Mouse (Mus musculus): ENCODE data around the gene Ptpn12. TPM values are rescaled to one million over a fixed set of nuclear protein-coding genes. Genes with fewer than 3 reads are reported as not detected.
"Not testable (repeated sequence)": the region's sequence is repeated elsewhere in the genome, so short reads cannot be mapped to it uniquely, and the experiment has no call there.

Gene Ptpn12
- polyA plus RNA-seq, 1 experiment from 2014 or later = 18.6 TPM

- no peaks in the 10 kb centered on the region for H3K27me3 ChIP-seq (replicated peaks; ENCODE audit: control insufficient read depth, insufficient read depth, low read length)
- H3K4me3 ChIP-seq (ENCODE audit: low read length) = peak overlapping the region; percentile 88
- WGBS = under 1% methylated on average over 41 of the region's 88 CpGs
- peak overlapping the region; percentile 99 for H3K27ac ChIP-seq (ENCODE audit: low read depth, low read length)
- no peaks in the 10 kb centered on the region for H3K9me3 ChIP-seq (ENCODE audit: control insufficient read depth, low read length)
- peaks cover 14% of the 10 kb centered on the region for H3K4me1 ChIP-seq (ENCODE audit: control insufficient read depth, insufficient read depth, low read depth, low read length)
- peak overlapping the region; percentile 95 for H3K9ac ChIP-seq (ENCODE audit: low read depth, low read length)
- no peaks in the 10 kb centered on the region for H3K36me3 ChIP-seq (ENCODE audit: control insufficient read depth, insufficient read depth, low read length)
- peak; percentile 77 for ATAC-seq
- peak overlapping the region; percentile 69 for H3K4me2 ChIP-seq (ENCODE audit: low read length)
Measured at GRCm38 (mm10) chr5:20950855-20951650, 104.7 kb downstream of the Ptpn12 start.

- Histone ChIP-seq H3K4me1 (ENCODE audit: control insufficient read depth, insufficient read depth, low read depth, low read length) (peaks cover 14% of the 10 kb centered on the region), H3K4me2 (ENCODE audit: low read length) (peak overlapping the region; percentile 69), H3K9me3 (ENCODE audit: control insufficient read depth, low read length) (no peaks in the 10 kb centered on the region), H3K27ac (ENCODE audit: low read depth, low read length) (peak overlapping the region; percentile 99), H3K27me3 (replicated peaks; ENCODE audit: control insufficient read depth, insufficient read depth, low read length) (no peaks in the 10 kb centered on the region), H3K36me3 (ENCODE audit: control insufficient read depth, insufficient read depth, low read length) (no peaks in the 10 kb centered on the region), H3K4me3 (ENCODE audit: low read length) (peak overlapping the region; percentile 88), H3K9ac (ENCODE audit: low read depth, low read length) (peak overlapping the region; percentile 95)
- under 1% methylated on average over 9 of the region's 9 CpGs for WGBS
- no peak for ATAC-seq
Measured at GRCm38 (mm10) chr5:20950516-20950854, 105.2 kb downstream of the Ptpn12 start.

GRCm38 (mm10) chr5:20950093-20950492 is 105.6 kb downstream of the Ptpn12 start:
- peak overlapping the region; percentile 88 for H3K4me3 ChIP-seq (ENCODE audit: low read length)
- H3K27me3 ChIP-seq (replicated peaks; ENCODE audit: control insufficient read depth, insufficient read depth, low read length) = no peaks in the 10 kb centered on the region
- peak overlapping the region; percentile 95; the same call in 1 of the 2 replicates for H3K9ac ChIP-seq (ENCODE audit: low read depth, low read length)
- no peaks in the 10 kb centered on the region for H3K36me3 ChIP-seq (ENCODE audit: control insufficient read depth, insufficient read depth, low read length)
- peaks cover 16% of the 10 kb centered on the region for H3K4me1 ChIP-seq (ENCODE audit: control insufficient read depth, insufficient read depth, low read depth, low read length)
- no peak overlapping the region for H3K27ac ChIP-seq (ENCODE audit: low read depth, low read length)
- 4% methylated on average over 5 of the region's 5 CpGs for WGBS
- H3K9me3 ChIP-seq (ENCODE audit: control insufficient read depth, low read length) = no peaks in the 10 kb centered on the region
- ATAC-seq = no peak
- peak overlapping the region; percentile 69 for H3K4me2 ChIP-seq (ENCODE audit: low read length)

- H3K4me3 ChIP-seq (ENCODE audit: low read length) = no peak overlapping the region
Measured at GRCm38 (mm10) chr5:20946906-20947305, 108.8 kb downstream of the Ptpn12 start.

GRCm38 (mm10) chr5:20944961-20945748 is 110.6 kb downstream of the Ptpn12 start:
- Histone ChIP-seq H3K36me3 (ENCODE audit: control insufficient read depth, insufficient read depth, low read length) (no peaks in the 10 kb centered on the region), H3K4me2 (ENCODE audit: low read length) (no peak overlapping the region), H3K27me3 (replicated peaks; ENCODE audit: control insufficient read depth, insufficient read depth, low read length) (no peaks in the 10 kb centered on the region), H3K4me3 (ENCODE audit: low read length) (no peak overlapping the region), H3K9ac (ENCODE audit: low read depth, low read length) (no peak overlapping the region), H3K9me3 (ENCODE audit: control insufficient read depth, low read length) (no peaks in the 10 kb centered on the region), H3K4me1 (ENCODE audit: control insufficient read depth, insufficient read depth, low read depth, low read length) (peaks cover 12% of the 10 kb centered on the region), H3K27ac (ENCODE audit: low read depth, low read length) (peak overlapping the region; percentile 29; the same call in 1 of the 2 replicates)
- no peak for ATAC-seq
- WGBS = 84% methylated on average over 13 of the region's 13 CpGs

More at GRCm38 (mm10) chr5:20946906-20947305, 108.8 kb downstream of the Ptpn12 start:
- Histone ChIP-seq H3K4me2 (ENCODE audit: low read length) (no peak overlapping the region), H3K36me3 (ENCODE audit: control insufficient read depth, insufficient read depth, low read length) (no peaks in the 10 kb centered on the region), H3K9me3 (ENCODE audit: control insufficient read depth, low read length) (no peaks in the 10 kb centered on the region), H3K4me1 (ENCODE audit: control insufficient read depth, insufficient read depth, low read depth, low read length) (peaks cover 12% of the 10 kb centered on the region), H3K27me3 (replicated peaks; ENCODE audit: control insufficient read depth, insufficient read depth, low read length) (no peaks in the 10 kb centered on the region), H3K27ac (ENCODE audit: low read depth, low read length) (no peak overlapping the region), H3K9ac (ENCODE audit: low read depth, low read length) (no peak overlapping the region)
- ATAC-seq = no peak
- WGBS = 79% methylated on average over 6 of the region's 6 CpGs

- not testable (repeated sequence) for H3K9me3 ChIP-seq (ENCODE audit: control insufficient read depth, low read length); H3K4me3 ChIP-seq (ENCODE audit: low read length); H3K4me2 ChIP-seq (ENCODE audit: low read length); H3K4me1 ChIP-seq (ENCODE audit: control insufficient read depth, insufficient read depth, low read depth, low read length); H3K36me3 ChIP-seq (ENCODE audit: control insufficient read depth, insufficient read depth, low read length); H3K27me3 ChIP-seq (replicated peaks; ENCODE audit: control insufficient read depth, insufficient read depth, low read length); H3K9ac ChIP-seq (ENCODE audit: low read depth, low read length); ATAC-seq; H3K27ac ChIP-seq (ENCODE audit: low read depth, low read length)
- WGBS = 86% methylated on average over 3 of the region's 4 CpGs
Measured at GRCm38 (mm10) chr5:20943791-20944190, 111.9 kb downstream of the Ptpn12 start.

DNA sequence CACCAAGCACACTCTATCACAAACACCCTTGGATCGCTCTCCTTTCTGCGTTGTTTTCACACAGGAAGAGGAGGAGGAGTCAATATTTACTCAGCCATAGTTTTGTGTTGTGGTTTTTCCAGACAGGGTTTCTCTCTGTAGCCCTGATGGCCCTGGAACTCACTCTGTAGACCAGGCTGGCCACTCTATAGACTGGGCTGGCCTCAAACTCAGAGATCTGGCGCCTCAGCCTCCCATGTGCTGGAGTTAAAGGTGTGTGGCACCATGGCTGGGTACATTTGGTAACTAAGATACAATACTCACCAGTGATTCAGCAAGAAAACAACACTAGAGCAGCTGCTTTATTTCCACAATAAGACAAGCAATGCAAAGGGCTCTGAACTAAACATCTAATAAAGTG is 113.2 kb downstream of the Ptpn12 start:
- H3K9ac ChIP-seq (ENCODE audit: low read depth, low read length) = no peak overlapping the region
- no peaks in the 10 kb centered on the region for H3K9me3 ChIP-seq (ENCODE audit: control insufficient read depth, low read length)
- ATAC-seq = no peak
- no peak overlapping the region for H3K27ac ChIP-seq (ENCODE audit: low read depth, low read length)
- H3K4me3 ChIP-seq (ENCODE audit: low read length) = no peak overlapping the region
- no peak overlapping the region for H3K4me2 ChIP-seq (ENCODE audit: low read length)
- H3K27me3 ChIP-seq (replicated peaks; ENCODE audit: control insufficient read depth, insufficient read depth, low read length) = no peaks in the 10 kb centered on the region
- 90% methylated on average over 3 of the region's 3 CpGs for WGBS
- H3K4me1 ChIP-seq (ENCODE audit: control insufficient read depth, insufficient read depth, low read depth, low read length) = 0 out of 2 replicates have a peak, but pooled peaks cover 8% of the 10 kb centered on the region
- no peaks in the 10 kb centered on the region for H3K36me3 ChIP-seq (ENCODE audit: control insufficient read depth, insufficient read depth, low read length)

DNA sequence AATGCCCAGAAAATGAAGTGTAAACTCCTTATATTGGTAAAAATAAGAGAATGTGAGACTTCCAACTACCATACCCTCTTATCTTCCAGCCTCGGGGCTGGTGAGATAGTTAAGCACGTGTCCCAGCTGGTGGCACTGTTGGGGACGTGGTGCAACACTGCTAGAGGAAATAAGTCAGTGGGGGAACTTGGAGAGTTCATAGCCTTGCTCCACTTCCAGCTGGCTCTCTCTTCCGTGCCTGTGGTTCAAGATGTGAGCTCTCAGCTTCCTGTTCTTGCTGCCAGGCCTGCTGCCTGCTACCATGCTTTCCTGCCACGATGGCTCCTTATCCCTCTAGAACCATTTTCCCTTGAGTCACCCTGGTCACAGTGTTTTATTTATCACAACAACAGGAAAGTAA is 114.5 kb downstream of the Ptpn12 start:
- ATAC-seq = no peak
- Histone ChIP-seq H3K36me3 (ENCODE audit: control insufficient read depth, insufficient read depth, low read length) (no peaks in the 10 kb centered on the region), H3K4me2 (ENCODE audit: low read length) (no peak overlapping the region), H3K9ac (ENCODE audit: low read depth, low read length) (no peak overlapping the region), H3K4me1 (ENCODE audit: control insufficient read depth, insufficient read depth, low read depth, low read length) (0 out of 2 replicates have a peak, but pooled peaks cover 8% of the 10 kb centered on the region), H3K9me3 (ENCODE audit: control insufficient read depth, low read length) (no peaks in the 10 kb centered on the region), H3K27ac (ENCODE audit: low read depth, low read length) (no peak overlapping the region), H3K27me3 (replicated peaks; ENCODE audit: control insufficient read depth, insufficient read depth, low read length) (no peaks in the 10 kb centered on the region), H3K4me3 (ENCODE audit: low read length) (no peak overlapping the region)
- 46% methylated on average over 5 of the region's 5 CpGs for WGBS

DNA sequence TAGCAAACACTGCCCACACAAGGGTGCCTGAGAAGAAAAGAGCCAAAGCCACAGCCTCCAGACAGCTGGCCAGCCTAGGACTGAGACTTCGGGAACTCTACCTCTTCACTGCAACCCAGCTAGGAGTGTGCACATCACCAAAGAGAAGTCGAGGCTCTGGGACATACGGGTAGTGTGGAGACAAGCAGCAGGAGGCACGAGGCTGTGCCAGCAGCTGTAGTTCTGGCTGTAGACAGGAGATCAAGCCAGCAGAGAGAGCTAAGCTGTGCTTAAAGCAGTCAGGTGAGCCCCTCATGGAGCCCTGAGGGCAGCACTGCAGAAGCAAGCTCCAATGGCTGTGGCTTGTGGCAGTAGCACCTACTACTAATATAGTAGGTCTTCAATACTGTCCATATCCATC is 115.0 kb downstream of the Ptpn12 start:
- WGBS = 71% methylated on average over 4 of the region's 4 CpGs
- H3K27me3 ChIP-seq (replicated peaks; ENCODE audit: control insufficient read depth, insufficient read depth, low read length) = no peaks in the 10 kb centered on the region
- no peak overlapping the region for H3K27ac ChIP-seq (ENCODE audit: low read depth, low read length)
- H3K36me3 ChIP-seq (ENCODE audit: control insufficient read depth, insufficient read depth, low read length) = no peaks in the 10 kb centered on the region
- H3K4me1 ChIP-seq (ENCODE audit: control insufficient read depth, insufficient read depth, low read depth, low read length) = 0 out of 2 replicates have a peak, but pooled peaks cover 8% of the 10 kb centered on the region
- H3K9ac ChIP-seq (ENCODE audit: low read depth, low read length) = no peak overlapping the region
- ATAC-seq = no peak
- no peaks in the 10 kb centered on the region for H3K9me3 ChIP-seq (ENCODE audit: control insufficient read depth, low read length)
- no peak overlapping the region for H3K4me3 ChIP-seq (ENCODE audit: low read length)
- no peak overlapping the region for H3K4me2 ChIP-seq (ENCODE audit: low read length)

Measured in hindbrain, embryonic 16.5 days (tissue).